Mouse (Mus musculus): ENCODE results near the gene Sgk1.

GRCm38 (mm10) chr10:21973676-21974075 is 91.7 kb downstream of the Sgk1 start:
- TF ChIP-seq HCFC1 (IDR thresholded peaks at IDR 0.05; ENCODE audit: borderline replicate concordance, insufficient read depth, low read length) = no peak
- TF ChIP-seq ZC3H11A (IDR thresholded peaks at IDR 0.05; ENCODE audit: borderline replicate concordance, low read depth, low read length) = no peak

All from ES-E14 (cell line).